Mouse (Mus musculus) layer of hippocampus, postnatal 36 days (tissue): ENCODE data around the gene Mmp10. TPM values are rescaled to one million over a fixed set of nuclear protein-coding genes. Genes with fewer than 3 reads are reported as not detected.

Source experiments
- DNase-seq, 2 experiments: peaks; one replicate each; pipeline ENCODE4 v3.0.0; 2022
- total RNA-seq, 2 experiments: library from RNA; stranded (reverse); gene quantifications; 2 replicates each; pipeline ENCODE4 v1.2.3; 2021

The Mmp10 gene
- not detected for total RNA-seq

DNA sequence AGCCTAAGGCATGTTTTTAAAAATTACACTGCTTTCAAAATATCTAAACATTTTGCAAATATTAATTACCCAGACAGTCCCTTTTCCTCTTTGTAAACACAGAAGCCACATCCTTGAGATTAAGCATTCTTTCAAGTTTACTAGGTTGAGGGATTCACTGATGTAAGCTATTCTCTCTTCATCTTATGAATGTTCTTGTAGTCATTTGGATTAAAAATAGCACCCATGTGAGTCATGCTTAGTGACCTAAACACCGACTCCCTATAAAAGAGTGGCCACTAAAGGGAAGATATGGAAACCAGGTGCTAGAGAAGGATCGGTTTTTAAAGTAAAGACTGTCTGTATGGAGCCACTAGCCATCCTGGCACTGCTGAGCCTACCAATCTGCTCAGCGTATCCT lies at the start of gene Mmp10:
Mmp10 (plus strand) TSS at position 302 of the 400 bp plus-strand sequence.
- DNase-seq, result no peak

DNA sequence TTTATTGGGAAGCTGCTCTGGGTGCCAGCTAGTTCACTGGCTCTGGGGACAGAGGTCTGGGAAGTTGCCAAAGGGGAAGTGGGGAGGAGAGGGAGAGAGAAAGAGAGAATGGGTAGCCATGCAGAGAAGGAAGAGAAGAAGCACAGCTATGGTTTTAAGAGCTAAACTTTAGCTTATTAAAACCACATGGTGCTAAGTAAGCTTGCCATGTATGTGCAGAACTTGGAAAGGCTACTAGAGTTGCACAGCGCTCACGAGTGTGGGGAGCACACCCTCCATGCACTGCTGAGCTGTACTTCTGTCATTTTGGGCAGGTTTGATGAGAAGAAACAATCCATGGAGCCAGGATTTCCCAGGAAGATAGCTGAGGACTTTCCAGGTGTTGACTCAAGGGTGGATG lies 48.9 kb upstream of the Mmp10 start:
- DNase-seq, result no peak

DNA sequence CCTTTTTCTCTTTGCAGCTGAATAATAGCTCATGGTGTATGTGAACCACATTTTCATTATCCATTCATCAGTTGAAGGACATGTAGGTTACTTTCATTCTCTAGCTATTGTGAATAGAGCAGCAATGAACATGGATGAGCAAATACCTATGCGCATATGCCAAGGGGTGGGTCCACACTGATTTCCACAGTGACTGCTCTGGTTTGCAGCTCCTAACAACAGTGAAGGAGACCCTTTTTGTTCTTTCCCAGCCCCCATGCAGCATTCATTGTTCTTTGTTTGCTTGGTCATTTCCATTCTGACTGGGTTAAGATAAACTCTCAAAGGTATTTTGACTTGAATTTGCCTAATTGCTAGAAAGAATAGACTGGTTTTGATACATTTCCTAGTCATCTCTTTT lies 31.9 kb upstream of the Mmp10 start:
- no peak for DNase-seq

DNA sequence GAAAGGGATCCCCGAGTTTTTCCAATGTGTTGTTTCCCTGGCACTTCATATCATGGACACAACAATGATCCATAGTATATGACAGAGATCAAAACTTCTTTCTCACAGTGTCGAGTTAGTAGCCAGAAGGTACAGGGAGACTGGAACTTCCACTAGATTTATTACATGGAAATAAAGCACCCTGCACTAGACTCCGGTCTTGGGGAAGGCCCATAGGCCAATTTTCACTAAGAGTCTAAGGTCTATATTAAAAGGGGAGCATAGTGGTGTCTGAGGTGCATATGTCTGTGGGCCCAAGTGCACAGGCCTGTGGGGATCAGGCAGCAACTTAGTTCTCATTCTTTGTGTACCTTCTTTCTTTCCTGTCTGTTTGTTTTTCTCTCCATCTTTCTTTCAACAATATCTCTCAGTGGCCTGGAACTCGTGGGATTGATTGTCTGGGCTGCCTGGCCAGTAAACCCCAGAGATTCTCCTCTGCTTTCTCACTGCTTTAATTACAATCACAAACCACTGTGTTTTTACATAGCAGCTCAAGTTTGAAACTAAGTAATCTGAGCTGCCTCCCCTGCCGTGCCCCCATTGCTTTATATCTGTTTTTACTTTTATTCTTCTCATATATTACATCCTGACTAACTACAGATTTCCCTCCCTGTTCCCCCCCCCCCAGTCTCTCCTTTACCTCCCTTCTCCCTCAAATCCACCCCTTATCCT lies 18.3 kb upstream of the Mmp10 start:
- no peak for DNase-seq

DNA sequence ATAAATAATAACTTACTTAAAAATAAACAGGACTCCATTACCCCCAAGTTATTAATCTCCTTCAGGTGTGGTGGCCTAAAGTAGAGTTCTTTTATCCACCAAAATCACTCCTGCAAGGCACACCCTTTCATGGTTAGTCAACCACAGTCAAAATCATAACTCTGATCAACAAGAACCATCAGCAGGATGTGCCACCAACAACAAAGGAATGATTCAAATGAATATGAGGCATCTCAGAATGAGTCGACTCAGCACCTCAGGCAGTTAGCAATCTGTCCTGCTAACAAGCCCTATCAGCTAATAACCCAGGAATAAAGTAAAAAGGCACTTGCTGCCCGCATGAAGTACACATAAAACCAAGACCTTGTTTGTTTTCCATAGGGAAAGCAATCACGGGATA lies 1.0 kb upstream of the Mmp10 start:
- DNase-seq, result no peak

DNA sequence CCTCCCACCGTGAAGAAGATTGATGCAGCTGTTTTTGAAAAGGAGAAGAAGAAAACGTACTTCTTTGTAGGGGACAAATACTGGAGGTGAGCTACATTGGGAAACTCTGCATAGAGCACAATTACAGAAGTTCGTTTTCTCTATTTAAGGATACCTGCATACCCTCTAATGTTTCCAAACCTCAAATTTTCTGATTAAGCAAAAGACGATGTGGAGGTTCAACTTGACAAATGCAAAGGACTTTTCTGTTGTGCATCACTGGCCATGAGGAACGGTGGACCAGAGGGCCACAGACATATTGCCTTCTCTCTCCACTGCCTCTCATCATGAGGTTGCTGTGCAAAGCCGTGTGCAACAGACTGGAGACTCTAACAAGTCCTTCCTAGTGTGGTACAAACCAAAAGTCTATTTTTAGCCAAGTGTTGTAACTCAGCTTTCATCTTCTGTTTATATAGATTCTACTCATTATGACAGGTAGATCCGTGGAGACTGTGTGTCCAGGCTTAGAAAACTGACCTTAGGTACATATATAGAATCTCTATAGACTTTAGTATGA lies 5.2 kb downstream of the Mmp10 start:
- DNase-seq, result no peak

DNA sequence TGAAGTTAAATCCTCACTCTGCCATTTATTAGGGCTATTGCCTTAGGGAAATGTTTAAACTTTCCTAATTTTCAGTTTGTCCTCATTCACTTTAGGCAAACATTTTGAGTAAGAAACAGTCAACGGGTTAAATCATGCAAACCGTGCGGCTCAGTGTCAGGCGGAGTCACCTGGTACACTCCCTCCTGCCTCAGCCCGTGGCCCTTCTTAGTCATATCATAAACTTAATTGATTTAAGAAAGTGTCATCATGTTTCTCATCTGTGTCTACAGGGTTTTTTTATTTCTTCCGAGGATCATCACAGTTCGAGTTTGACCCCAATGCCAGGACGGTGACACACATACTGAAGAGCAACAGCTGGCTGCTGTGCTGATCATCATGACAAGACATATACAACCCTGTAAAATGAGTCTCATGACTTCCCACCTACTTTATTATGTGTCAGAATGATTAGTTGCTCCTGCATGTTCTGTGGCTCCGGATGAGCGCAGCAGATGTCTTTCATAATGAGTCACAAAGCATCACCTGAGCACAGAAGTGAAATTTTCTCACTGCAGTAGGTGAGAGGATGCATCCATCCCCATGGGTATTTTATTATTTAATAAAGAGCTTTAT lies 7.6 kb downstream of the Mmp10 start:
- no peak for DNase-seq

DNA sequence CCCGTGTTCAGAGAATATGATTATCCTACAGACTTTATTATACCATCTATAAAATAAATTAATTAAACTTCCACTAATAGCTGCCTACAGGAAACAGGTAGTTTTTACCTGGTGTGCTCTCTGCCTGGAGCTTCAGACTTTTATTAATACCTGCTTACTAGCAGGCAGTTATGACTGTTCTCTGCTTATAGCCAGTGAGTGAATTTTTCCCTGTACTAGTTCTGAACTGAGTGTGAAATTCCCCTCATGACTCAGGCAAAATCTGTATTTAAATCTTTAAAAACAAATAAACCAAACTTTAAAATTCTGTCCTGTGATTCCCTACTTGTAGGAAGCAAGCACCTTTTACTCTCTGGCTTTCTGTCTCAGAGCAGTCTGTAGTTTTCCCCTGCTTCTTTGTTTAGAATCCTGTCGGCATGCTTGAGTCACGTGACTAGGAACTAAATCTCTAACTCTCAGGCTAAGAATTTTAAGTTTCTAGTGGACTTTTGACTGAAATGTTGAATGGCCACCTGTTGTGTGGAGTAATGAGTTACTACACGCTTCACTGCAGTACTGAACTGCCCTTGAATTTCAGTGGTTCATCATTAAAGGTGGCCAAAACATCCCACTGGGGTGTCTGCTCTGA lies 15.9 kb downstream of the Mmp10 start:
- DNase-seq, result no peak

DNA sequence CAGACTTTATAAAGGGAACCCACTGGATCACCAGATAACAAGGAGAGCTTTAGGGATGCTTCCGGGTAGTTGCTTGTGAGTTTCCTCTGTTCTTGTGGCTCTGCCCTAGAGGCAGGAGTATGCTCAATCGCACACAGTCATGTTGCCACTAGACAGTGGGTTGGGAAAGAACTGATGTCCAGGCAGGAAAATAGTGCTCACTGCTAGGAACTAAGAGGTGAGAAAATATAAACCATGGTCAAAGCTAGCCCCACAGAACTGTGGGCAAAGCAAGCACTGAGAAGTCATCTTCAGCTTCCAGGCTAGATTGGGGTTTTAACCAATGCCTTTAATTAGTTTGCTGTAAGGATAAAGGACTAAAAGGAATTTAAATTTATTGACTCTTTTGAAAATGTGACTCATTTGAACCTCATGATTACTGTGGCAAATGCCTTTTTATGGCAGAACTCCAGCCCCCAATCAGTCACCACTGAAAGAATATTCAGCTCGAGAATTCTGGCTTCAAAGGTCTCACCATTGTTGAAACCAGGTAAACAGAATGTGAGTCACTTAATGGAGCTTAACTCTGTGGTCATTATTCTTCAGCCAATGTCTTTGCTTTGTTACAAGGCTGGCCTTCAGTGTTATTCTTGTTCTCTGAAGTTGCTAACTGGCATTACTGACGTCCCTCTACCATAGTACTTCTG lies 24.2 kb downstream of the Mmp10 start:
- DNase-seq, result no peak

DNA sequence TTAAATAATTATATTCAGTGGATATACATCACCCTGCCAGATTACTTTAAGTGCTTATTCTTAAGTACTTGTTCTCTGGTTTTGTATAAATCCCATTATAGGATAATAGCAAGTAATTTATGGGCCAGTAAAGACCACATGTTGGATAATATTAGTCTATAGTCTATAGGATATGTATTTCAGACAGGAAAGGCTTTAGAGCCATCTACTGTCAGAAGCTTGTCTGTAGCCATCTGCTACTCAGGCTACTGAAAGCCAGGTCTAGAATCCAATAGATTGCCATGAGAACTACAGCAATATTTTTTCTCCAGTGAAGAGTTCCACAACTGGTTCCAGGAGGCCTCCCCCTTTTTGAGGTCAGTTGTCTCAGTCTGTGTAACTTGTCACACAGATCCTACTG lies 40.6 kb downstream of the Mmp10 start:
- no peak for DNase-seq

DNA sequence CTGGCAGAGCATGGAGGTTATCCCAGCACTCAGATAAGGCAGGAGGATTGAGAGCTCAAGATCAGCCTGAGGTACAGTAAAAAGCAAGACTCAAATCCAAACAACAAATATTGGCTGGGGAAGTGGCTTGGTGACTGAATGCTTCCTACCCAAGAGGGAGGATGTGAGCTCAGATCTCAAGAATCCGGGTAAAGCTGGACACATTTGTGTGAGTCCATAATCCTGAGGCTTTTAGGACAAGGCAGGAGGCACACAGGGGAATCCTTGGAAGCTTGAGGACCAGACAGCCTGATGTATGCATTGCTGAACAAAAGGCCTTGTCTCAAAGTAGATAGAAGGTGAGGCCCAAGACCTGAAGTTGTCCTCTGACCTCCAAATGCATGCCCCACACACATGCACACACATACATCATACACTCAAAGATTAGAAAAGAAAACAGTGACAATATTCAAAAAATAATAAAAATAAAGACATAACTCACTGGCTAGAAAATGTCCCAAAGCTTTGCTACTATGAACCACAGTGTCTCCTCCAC lies 42.8 kb downstream of the Mmp10 start:
- no peak for DNase-seq

DNA sequence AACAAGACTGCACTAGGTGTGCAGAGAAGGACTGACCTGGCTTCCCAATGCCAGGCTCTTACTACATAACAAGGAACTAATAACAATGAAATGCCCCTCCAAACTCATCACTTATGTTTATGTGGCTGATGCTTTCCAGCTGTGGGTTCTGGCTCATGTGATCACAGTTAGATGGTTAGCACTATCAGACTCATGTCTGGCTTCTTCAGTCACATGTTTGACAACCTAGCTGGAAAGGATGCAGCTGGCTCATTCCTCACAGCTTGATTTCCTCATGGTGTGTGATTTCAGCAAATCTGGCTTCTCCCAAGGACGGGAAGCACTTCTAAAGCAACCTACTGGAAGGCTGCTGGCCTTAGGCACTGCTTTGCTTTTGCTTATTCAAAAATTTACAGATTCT lies 43.3 kb downstream of the Mmp10 start:
- no peak for DNase-seq

DNA sequence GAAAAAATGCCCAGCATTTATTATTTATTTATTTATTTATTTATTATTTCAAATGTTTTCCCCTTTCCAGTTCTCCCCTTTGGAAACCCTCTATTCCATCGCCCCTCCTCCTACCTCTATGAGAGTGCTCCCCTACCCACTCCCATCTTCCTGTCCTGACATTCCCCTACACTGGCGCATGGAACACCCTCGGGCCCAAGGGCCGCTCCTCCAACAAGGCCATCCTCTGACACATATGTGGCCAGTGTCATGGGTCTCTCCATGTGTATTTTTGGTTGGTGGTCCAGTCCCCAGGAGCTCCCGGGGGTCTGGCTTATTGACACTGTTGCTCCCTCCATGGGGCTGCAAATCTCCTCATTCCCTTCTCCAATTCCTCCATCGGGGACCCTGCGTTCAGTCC lies 43.8 kb downstream of the Mmp10 start:
- DNase-seq, result no peak

DNA sequence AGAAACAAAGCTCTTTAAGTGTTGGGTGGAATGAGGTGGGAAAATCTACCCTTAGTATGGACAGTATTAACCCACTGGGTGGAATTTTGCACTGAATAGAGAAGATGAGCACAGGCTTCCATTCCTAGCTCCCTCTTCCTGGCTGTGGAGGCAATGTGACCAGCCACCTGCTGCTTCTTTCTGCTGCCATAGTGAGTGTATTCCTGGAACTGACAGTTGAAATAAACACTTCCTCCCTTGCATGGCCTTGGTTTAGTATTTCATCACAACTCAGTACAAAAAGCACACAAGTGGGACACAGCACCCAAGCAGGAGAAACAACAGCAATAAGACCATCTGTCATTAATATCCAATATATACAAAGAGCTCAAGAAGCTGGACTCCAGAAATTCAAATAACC lies 49.8 kb downstream of the Mmp10 start:
- DNase-seq, result no peak

DNA sequence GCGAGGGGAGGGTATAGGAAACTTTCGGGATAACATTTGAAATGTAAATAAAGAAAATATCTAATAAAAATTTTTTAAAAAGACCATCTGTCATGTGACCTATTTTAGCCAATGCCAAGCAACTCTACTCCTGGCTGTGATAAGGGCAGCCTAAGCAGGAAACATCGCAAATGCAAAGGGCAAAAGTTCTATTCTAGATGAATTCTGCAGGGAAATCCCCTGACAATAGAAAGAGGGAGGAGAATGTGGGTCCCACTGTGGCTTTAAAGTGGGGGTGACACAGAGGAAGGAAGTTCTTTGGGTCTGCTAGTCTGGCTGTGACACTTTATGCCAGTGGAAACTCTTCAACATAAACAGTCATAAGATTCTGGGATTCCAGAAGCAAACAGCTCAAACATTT lies 51.4 kb downstream of the Mmp10 start:
- DNase-seq, result no peak

DNA sequence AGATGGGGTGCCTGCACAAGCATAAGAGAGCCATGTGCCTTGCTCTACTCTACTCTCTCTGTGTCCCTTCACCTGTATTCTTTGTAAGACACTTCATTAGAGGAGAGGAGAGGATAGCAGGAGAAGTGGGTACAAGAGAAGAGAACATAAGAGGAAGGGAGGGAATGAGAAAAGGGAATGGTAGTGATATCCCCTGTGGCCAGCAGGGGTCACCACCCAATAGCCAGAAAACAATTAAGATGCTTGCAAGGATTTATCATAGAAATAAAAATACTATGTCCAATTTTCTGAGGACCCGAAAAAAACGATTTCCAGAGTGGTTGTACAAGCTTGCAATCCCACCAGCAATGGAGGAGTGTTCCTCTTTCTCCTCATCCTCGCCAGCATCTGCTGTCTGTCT lies 52.2 kb downstream of the Mmp10 start:
- no peak for DNase-seq

DNA sequence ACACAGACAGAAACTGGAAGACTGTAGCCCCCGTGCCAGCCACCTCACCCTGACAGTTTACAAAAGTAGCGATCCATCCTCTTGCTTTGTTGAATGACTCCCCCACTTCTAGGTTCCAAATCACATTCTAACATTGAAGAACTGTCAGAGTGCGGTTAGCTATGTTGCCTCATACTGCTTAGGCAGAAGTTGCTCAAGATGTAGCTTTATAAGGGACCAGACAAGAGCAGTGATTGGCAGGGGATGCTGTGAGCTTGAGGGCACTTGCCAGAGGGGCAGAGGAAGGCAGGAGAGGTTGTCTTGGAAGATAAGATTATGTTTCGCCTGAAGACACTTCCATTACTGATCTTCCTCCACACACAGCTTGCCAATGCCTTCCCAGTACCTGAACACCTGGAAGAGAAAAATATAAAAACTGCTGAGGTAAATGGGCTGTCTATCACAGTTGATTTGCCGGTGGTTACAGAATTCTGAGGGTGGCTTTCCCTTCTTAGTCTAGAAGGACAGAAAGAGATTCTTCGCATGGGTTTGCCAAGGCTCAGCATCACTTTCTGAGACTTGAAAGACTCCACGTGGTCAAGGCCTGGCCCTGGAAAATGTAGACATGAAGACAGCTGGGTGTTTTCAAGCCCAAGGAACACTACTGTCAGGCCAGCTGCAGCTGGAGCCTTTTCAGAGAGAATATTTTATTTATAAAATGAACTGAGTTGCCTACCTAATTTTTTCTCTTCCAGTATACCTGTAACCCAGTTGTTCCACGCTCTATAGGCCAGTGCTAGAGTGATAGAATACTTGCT lies 56.3 kb downstream of the Mmp10 start, which contains the start of gene Mmp8:
Mmp8 (plus strand) TSS at position 236 of the 797 bp plus-strand sequence.
- no peak for DNase-seq
